Mouse (Mus musculus) myocyte (in vitro differentiated cells): ENCODE measurements around the gene Kctd2. TPM values are rescaled to one million over a fixed set of nuclear protein-coding genes. Genes with fewer than 3 reads are reported as not detected.

ENCODE experiments used
- H3K27me3 ChIP-seq: one replicate; pipeline ENCODE4 v1.6.1; 2011; ENCODE audit not compliant: control insufficient read depth, insufficient read depth, insufficient read length
- H3K36me3 ChIP-seq: one replicate; pipeline ENCODE4 v1.6.1; 2011; ENCODE audit not compliant: control insufficient read depth, insufficient read depth
- H3K4me2 ChIP-seq: one replicate; pipeline ENCODE4 v1.6.1; 2011; ENCODE audit warnings: low read depth, control low read depth
- H3K4me3 ChIP-seq: one replicate; pipeline ENCODE4 v1.5.1; 2011; ENCODE audit warnings: mild to moderate bottlenecking, control low read depth, moderate library complexity
- H3K79me2 ChIP-seq: one replicate; pipeline ENCODE4 v1.6.1; 2011; ENCODE audit not compliant: control insufficient read depth, insufficient read depth
- H3ac ChIP-seq: one replicate; pipeline ENCODE4 v1.6.1; 2011; ENCODE audit not compliant: control insufficient read depth, insufficient read length
- CEBPB ChIP-seq: IDR thresholded peaks from 2 replicates; pipeline ENCODE4 v1.6.1; 2011; ENCODE audit warnings: mild to moderate bottlenecking, moderate library complexity; ENCODE audit not compliant: poor library complexity, insufficient read depth, severe bottlenecking
- E2F4 ChIP-seq: IDR thresholded peaks from one replicate; pipeline ENCODE4 v1.6.1; 2011; ENCODE audit warnings: mild to moderate bottlenecking, control low read depth, moderate library complexity; ENCODE audit not compliant: insufficient read depth
- MAX ChIP-seq: IDR thresholded peaks from one replicate; pipeline ENCODE4 v1.6.1; 2011; ENCODE audit warnings: low read depth, mild to moderate bottlenecking, control low read depth
- MYOD1 ChIP-seq, 3 experiments: IDR thresholded peaks; one replicate each; pipeline ENCODE4 v1.6.1; 2011; ENCODE audit warnings: control low read depth in 2 of 3, low read depth in 2 of 3, mild to moderate bottlenecking in 2 of 3, moderate library complexity in 1 of 3; ENCODE audit not compliant: insufficient read length in 2 of 3, control insufficient read depth in 1 of 3
- MYOG ChIP-seq, 3 experiments: IDR thresholded peaks; one replicate each; pipeline ENCODE4 v1.6.1; 2011; ENCODE audit warnings: control low read depth in 2 of 3, low read depth in 2 of 3, mild to moderate bottlenecking in 2 of 3; ENCODE audit not compliant: insufficient read length in 2 of 3, control insufficient read depth in 1 of 3, insufficient read depth in 1 of 3
- POLR2A ChIP-seq: IDR thresholded peaks from one replicate; pipeline ENCODE4 v1.6.1; 2011; ENCODE audit warnings: low read depth, mild to moderate bottlenecking, control low read depth, moderate library complexity; ENCODE audit not compliant: insufficient read length
- POLR2AphosphoS2 ChIP-seq: IDR thresholded peaks from one replicate; pipeline ENCODE4 v1.6.1; 2011; ENCODE audit warnings: low read depth, control low read depth; ENCODE audit not compliant: insufficient read length
- REST ChIP-seq: IDR thresholded peaks from one replicate; pipeline ENCODE4 v1.6.1; 2011; ENCODE audit warnings: mild to moderate bottlenecking, control low read depth, moderate library complexity; ENCODE audit not compliant: insufficient read depth, insufficient read length
- SRF ChIP-seq: IDR thresholded peaks from one replicate; pipeline ENCODE4 v1.6.1; 2011; ENCODE audit warnings: low read depth; ENCODE audit not compliant: control insufficient read depth, insufficient read length
- TCF12 ChIP-seq: IDR thresholded peaks from one replicate; pipeline ENCODE4 v1.6.1; 2011; ENCODE audit warnings: mild to moderate bottlenecking, control low read depth; ENCODE audit not compliant: poor library complexity, insufficient read depth, severe bottlenecking
- TCF3 ChIP-seq: IDR thresholded peaks from one replicate; pipeline ENCODE4 v1.6.1; 2011; ENCODE audit warnings: low read depth, control low read depth; ENCODE audit not compliant: insufficient read length
- USF1 ChIP-seq: IDR thresholded peaks from one replicate; pipeline ENCODE4 v1.6.1; 2011; ENCODE audit warnings: low read depth, mild to moderate bottlenecking, control low read depth, moderate library complexity
- polyA plus RNA-seq: library from polyadenylated mRNA; unstranded; fragments of >200 nt; fragmentation: generic; extraction: Trizol; gene quantifications from one replicate; pipeline ENCODE4 v1.2.1, GENCODE M21; 2012; ENCODE audit warnings: missing spikeins

Gene Kctd2
- 27.3 TPM for polyA plus RNA-seq

DNA sequence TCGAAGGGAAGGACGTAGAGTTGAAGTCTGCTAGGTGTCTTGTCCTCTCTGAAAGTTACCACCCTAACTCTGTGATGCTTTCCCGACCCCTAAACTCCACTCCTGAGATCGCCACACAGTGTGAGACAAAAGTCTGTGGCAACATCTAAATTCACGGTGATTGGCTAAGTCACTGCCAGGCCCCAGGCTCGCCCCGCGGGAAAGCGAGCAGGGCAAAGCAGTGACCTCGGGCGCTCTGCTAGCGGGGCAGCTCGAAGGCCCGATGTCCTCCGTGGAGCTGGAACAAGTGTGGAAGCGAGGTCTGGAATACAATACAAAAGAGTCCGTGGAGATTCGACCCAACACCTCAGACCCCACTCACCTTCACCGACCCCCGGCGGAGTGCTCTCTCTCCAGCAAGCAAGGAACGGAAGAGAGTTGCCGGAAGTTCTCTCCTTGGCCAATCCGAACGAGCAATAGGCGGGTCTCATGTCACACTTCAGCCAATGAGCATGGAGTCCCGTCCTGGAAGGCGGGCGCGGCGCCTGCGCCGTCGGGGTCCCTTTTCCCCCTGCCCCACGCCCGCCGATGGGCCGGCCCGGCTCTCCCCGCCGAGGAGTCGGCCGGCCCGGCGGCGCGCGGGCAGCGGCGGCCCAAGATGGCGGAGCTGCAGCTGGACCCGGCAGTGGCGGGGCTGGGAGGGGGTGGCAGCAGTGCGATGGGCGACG, at the start of gene Kctd2, which contains the start of gene Atp5h:
Gene Kctd2, plus strand, starts transcription at position 598 of the 707 bp plus-strand sequence.
Gene Atp5h, minus strand, starts transcription at position 432 of the 707 bp plus-strand sequence.
- Histone ChIP-seq H3ac (peak within 1 kb of the TSS; percentile 78), H3K36me3 (peaks cover 5% of the 10 kb centered on the region), H3K27me3 (no peaks in the 10 kb centered on the region), H3K79me2 (peaks cover 33% of the 10 kb centered on the region), H3K4me2 (peak within 1 kb of the TSS; percentile 98), H3K4me3 (peak within 1 kb of the TSS; percentile 71)
- peak; percentile 84 for TF ChIP-seq POLR2A
- no peak for TF ChIP-seq MYOD1 (IDR thresholded peaks at IDR 0.05; ENCODE audit: control insufficient read depth in 1 of 3, insufficient read length in 2 of 3, low read depth in 2 of 3)
- TF ChIP-seq E2F4: no peak
- no peak for TF ChIP-seq POLR2AphosphoS2
- TF ChIP-seq SRF: no peak
- TF ChIP-seq TCF12: no peak
- peak; percentile 45 for TF ChIP-seq USF1
- no peak for TF ChIP-seq CEBPB

DNA sequence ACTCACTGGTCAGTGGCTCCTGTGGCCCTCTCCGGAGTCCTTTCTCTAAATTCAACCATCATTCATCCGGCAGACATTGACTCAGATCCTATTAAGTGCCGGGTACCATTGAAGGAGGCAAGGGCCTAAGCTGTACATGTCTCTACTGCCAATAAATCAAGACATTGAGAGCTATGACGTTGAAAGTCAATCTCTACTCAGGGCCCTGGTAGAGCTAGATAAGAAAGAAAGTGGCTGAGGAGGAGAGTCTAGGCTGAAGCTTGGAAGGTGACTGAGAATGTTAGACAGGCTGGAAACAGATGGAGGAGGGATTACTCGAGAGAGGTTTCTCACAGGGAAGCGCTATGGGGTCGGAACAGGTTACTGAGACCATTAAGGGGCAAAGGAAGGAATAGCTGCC, 49.6 kb upstream of the Kctd2 start:
- Histone ChIP-seq H3K79me2 (peaks cover 4% of the 10 kb centered on the region), H3K27me3 (no peaks in the 10 kb centered on the region), H3K36me3 (no peaks in the 10 kb centered on the region), H3K4me3 (no peak overlapping the region), H3ac (no peak overlapping the region), H3K4me2 (no peak overlapping the region)
- no peak for TF ChIP-seq USF1
- TF ChIP-seq MYOG (IDR thresholded peaks at IDR 0.05; ENCODE audit: control insufficient read depth in 1 of 3, insufficient read depth in 1 of 3, insufficient read length in 2 of 3, low read depth in 2 of 3): no peak
- no peak for TF ChIP-seq MAX
- TF ChIP-seq E2F4: no peak
- TF ChIP-seq POLR2AphosphoS2: no peak
- TF ChIP-seq TCF12: no peak
- TF ChIP-seq SRF: no peak
- no peak for TF ChIP-seq POLR2A
- no peak for TF ChIP-seq REST
- no peak for TF ChIP-seq CEBPB
- no peak for TF ChIP-seq TCF3
- TF ChIP-seq MYOD1 (IDR thresholded peaks at IDR 0.05; ENCODE audit: control insufficient read depth in 1 of 3, insufficient read length in 2 of 3, low read depth in 2 of 3): no peak

DNA sequence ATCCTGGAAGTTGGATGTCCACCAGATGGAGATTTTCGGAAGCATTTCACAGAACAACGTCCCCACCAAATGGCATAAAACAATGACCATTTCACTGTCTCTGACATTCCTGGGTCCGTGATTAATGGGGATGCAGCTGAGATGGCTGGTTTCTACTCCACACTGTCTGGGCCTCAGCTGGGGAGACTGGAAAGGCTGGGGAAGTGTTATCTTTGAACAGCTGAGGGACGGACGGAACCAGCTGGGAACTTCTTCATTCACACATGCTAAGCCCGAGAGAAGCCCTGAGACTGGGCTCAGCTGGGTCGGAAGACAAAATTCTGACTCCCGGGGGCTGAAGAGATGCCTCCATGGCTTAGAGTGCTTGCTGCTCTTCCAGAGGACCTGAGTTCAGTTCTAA, 48.6 kb upstream of the Kctd2 start:
- H3K27me3 ChIP-seq: no peaks in the 10 kb centered on the region
- no peaks in the 10 kb centered on the region for H3K36me3 ChIP-seq
- no peak overlapping the region for H3K4me3 ChIP-seq
- TF ChIP-seq TCF12 (no peak), MYOG (IDR thresholded peaks at IDR 0.05; ENCODE audit: control insufficient read depth in 1 of 3, insufficient read depth in 1 of 3, insufficient read length in 2 of 3, low read depth in 2 of 3) (peak in 1 of 3 experiments; percentile 37), MYOD1 (IDR thresholded peaks at IDR 0.05; ENCODE audit: control insufficient read depth in 1 of 3, insufficient read length in 2 of 3, low read depth in 2 of 3) (peak in 2 of 3 experiments; percentile 63 to 70)
- no peaks in the 10 kb centered on the region for H3K79me2 ChIP-seq
- H3ac ChIP-seq: no peak overlapping the region
- no peak overlapping the region for H3K4me2 ChIP-seq

DNA sequence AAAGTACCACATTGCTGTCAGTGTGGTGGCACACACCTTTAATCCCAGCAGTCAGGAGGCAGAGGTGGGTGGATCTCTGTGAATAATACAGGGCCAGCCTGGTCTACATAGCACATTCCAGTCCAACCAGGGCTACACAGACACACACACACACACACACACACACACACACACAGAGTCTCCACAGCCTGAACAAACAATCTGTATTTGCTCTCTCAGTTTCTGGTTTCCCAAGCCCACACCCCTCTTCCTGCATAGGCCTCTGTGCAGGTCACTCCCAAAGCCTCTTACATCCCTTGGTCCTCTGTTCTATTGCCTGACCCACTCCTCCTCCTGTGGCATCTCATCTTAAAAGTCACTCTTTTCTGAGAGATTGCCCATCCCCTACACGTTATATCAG, 47.9 kb upstream of the Kctd2 start:
- Histone ChIP-seq H3K27me3 (no peaks in the 10 kb centered on the region), H3K36me3 (no peaks in the 10 kb centered on the region), H3K4me2 (no peak overlapping the region), H3K79me2 (no peaks in the 10 kb centered on the region), H3K4me3 (no peak overlapping the region), H3ac (no peak overlapping the region)
- TF ChIP-seq MAX (no peak), TCF12 (no peak), USF1 (no peak), MYOG (IDR thresholded peaks at IDR 0.05; ENCODE audit: control insufficient read depth in 1 of 3, insufficient read depth in 1 of 3, insufficient read length in 2 of 3, low read depth in 2 of 3) (no peak), TCF3 (no peak), SRF (no peak), POLR2AphosphoS2 (no peak), CEBPB (no peak), REST (no peak), MYOD1 (IDR thresholded peaks at IDR 0.05; ENCODE audit: control insufficient read depth in 1 of 3, insufficient read length in 2 of 3, low read depth in 2 of 3) (no peak), POLR2A (no peak), E2F4 (no peak)

- TF ChIP-seq E2F4: no peak
- TF ChIP-seq TCF3: no peak
- no peak for TF ChIP-seq MYOG (IDR thresholded peaks at IDR 0.05; ENCODE audit: control insufficient read depth in 1 of 3, insufficient read depth in 1 of 3, insufficient read length in 2 of 3, low read depth in 2 of 3)
- no peak for TF ChIP-seq USF1
- TF ChIP-seq MYOD1 (IDR thresholded peaks at IDR 0.05; ENCODE audit: control insufficient read depth in 1 of 3, insufficient read length in 2 of 3, low read depth in 2 of 3): no peak
- H3K27me3 ChIP-seq: no peaks in the 10 kb centered on the region
These were observed 47.2 kb upstream of the Kctd2 start for GRCm38 (mm10) chr11:115372737-115373136.

More at GRCm38 (mm10) chr11:115372737-115373136, 47.2 kb upstream of the Kctd2 start:
- H3K36me3 ChIP-seq: no peaks in the 10 kb centered on the region
- no peak overlapping the region for H3ac ChIP-seq
- no peak overlapping the region for H3K4me2 ChIP-seq
- no peaks in the 10 kb centered on the region for H3K79me2 ChIP-seq
- no peak overlapping the region for H3K4me3 ChIP-seq
